Mouse (Mus musculus): ENCODE measurements at regions not wholly inside any gene's neighbourhood (a gene's known extent, or its start where the extent isn't known, plus 50 kb on each side); places are given as distances from the start of the nearest gene placed in this dataset.

- Histone ChIP-seq H3K27me3 (ENCODE audit: insufficient read depth, poor library complexity, severe bottlenecking) (no peaks in the 10 kb centered on the region), H3K36me3 (no peaks in the 10 kb centered on the region), H3K4me1 (replicated peaks) (peaks cover 14% of the 10 kb centered on the region), H3K27ac (no peak overlapping the region), H3K4me3 (no peak overlapping the region), H3K9me3 (no peaks in the 10 kb centered on the region)
- 90% methylated on average over 2 of the region's 2 CpGs for WGBS
- no peak for DNase-seq (ENCODE audit: low spot score)
Observed at GRCm38 (mm10) chr3:133874383-133874782, 329.4 kb upstream of the Tet2 start.

- no peaks in the 10 kb centered on the region for H3K9me3 ChIP-seq
- H3K4me1 ChIP-seq (replicated peaks), result peaks cover 17% of the 10 kb centered on the region
- H3K36me3 ChIP-seq, result no peaks in the 10 kb centered on the region
- H3K27me3 ChIP-seq (ENCODE audit: insufficient read depth, poor library complexity, severe bottlenecking), result 0 out of 2 replicates have a peak, but pooled peaks cover 2% of the 10 kb centered on the region
- 21% methylated on average over 13 of the region's 13 CpGs for WGBS
- peak; percentile 74 for DNase-seq (ENCODE audit: low spot score)
- H3K27ac ChIP-seq, result peak overlapping the region; percentile 62
- peak overlapping the region; percentile 27; the same call in 1 of the 2 replicates for H3K4me3 ChIP-seq
Observed at GRCm38 (mm10) chr3:133876439-133877072, 331.6 kb upstream of the Tet2 start.

- no peaks in the 10 kb centered on the region for H3K36me3 ChIP-seq
Observed at GRCm38 (mm10) chr3:133877310-133877709, 332.4 kb upstream of the Tet2 start.

GRCm38 (mm10) chr3:133880626-133881025 is 335.7 kb upstream of the Tet2 start:
- Histone ChIP-seq H3K4me1 (replicated peaks) (peaks cover 17% of the 10 kb centered on the region), H3K4me3 (no peak overlapping the region), H3K9me3 (no peaks in the 10 kb centered on the region), H3K36me3 (no peaks in the 10 kb centered on the region), H3K27ac (no peak overlapping the region), H3K27me3 (ENCODE audit: insufficient read depth, poor library complexity, severe bottlenecking) (0 out of 2 replicates have a peak, but pooled peaks cover 2% of the 10 kb centered on the region)
- 33% methylated on average over 1 of the region's 1 CpGs for WGBS
- DNase-seq (ENCODE audit: low spot score), result no peak

More at GRCm38 (mm10) chr3:133877310-133877709, 332.4 kb upstream of the Tet2 start:
- H3K9me3 ChIP-seq, result no peaks in the 10 kb centered on the region
- 53% methylated on average over 5 of the region's 5 CpGs for WGBS
- DNase-seq (ENCODE audit: low spot score), result peak; percentile 11
- H3K4me1 ChIP-seq (replicated peaks), result peaks cover 17% of the 10 kb centered on the region
- H3K27me3 ChIP-seq (ENCODE audit: insufficient read depth, poor library complexity, severe bottlenecking), result 0 out of 2 replicates have a peak, but pooled peaks cover 2% of the 10 kb centered on the region
- H3K27ac ChIP-seq, result peak overlapping the region; percentile 62; the same call in 1 of the 2 replicates
- H3K4me3 ChIP-seq, result no peak overlapping the region

GRCm38 (mm10) chr3:133901931-133902330 is 334.4 kb upstream of the Cxxc4 start:
- H3K9me3 ChIP-seq, result no peaks in the 10 kb centered on the region
- no peaks in the 10 kb centered on the region for H3K36me3 ChIP-seq
- H3K27ac ChIP-seq, result no peak overlapping the region
- 76% methylated on average over 3 of the region's 3 CpGs for WGBS
- H3K4me3 ChIP-seq, result no peak overlapping the region
- no peaks in the 10 kb centered on the region for H3K27me3 ChIP-seq (ENCODE audit: insufficient read depth, poor library complexity, severe bottlenecking)
- no peak for DNase-seq (ENCODE audit: low spot score)
- H3K4me1 ChIP-seq (replicated peaks), result no peaks in the 10 kb centered on the region

GRCm38 (mm10) chr3:133922200-133922599 is 314.1 kb upstream of the Cxxc4 start:
- Histone ChIP-seq H3K36me3 (no peaks in the 10 kb centered on the region), H3K4me1 (replicated peaks) (peaks cover 5% of the 10 kb centered on the region; the same call in 1 of the 2 replicates), H3K27ac (no peak overlapping the region), H3K4me3 (no peak overlapping the region), H3K27me3 (ENCODE audit: insufficient read depth, poor library complexity, severe bottlenecking) (no peaks in the 10 kb centered on the region), H3K9me3 (no peaks in the 10 kb centered on the region)
- no peak for DNase-seq (ENCODE audit: low spot score)

- no peak for DNase-seq (ENCODE audit: low spot score)
- WGBS, result 88% methylated on average over 2 of the region's 2 CpGs
Observed at GRCm38 (mm10) chr3:133965322-133965721, 271.0 kb upstream of the Cxxc4 start.

GRCm38 (mm10) chr3:133968176-133968575 is 268.1 kb upstream of the Cxxc4 start:
- WGBS, result 84% methylated on average over 6 of the region's 6 CpGs
- no peak for DNase-seq (ENCODE audit: low spot score)

More at GRCm38 (mm10) chr3:133965322-133965721, 271.0 kb upstream of the Cxxc4 start:
- H3K9me3 ChIP-seq, result no peaks in the 10 kb centered on the region
- no peak overlapping the region for H3K4me3 ChIP-seq
- H3K36me3 ChIP-seq, result no peaks in the 10 kb centered on the region
- H3K27me3 ChIP-seq (ENCODE audit: insufficient read depth, poor library complexity, severe bottlenecking), result no peaks in the 10 kb centered on the region
- H3K4me1 ChIP-seq (replicated peaks), result no peaks in the 10 kb centered on the region
- H3K27ac ChIP-seq, result no peak overlapping the region

GRCm38 (mm10) chr3:133972774-133973173 is 263.5 kb upstream of the Cxxc4 start:
- Histone ChIP-seq H3K4me3 (no peak overlapping the region), H3K27me3 (ENCODE audit: insufficient read depth, poor library complexity, severe bottlenecking) (no peaks in the 10 kb centered on the region), H3K36me3 (no peaks in the 10 kb centered on the region), H3K27ac (no peak overlapping the region), H3K4me1 (replicated peaks) (0 out of 2 replicates have a peak, but pooled peaks cover 5% of the 10 kb centered on the region), H3K9me3 (no peaks in the 10 kb centered on the region)
- DNase-seq (ENCODE audit: low spot score), result no peak
- WGBS, result 42% methylated on average over 2 of the region's 2 CpGs

More at GRCm38 (mm10) chr3:133968176-133968575, 268.1 kb upstream of the Cxxc4 start:
- no peak overlapping the region for H3K4me3 ChIP-seq
- H3K9me3 ChIP-seq, result no peaks in the 10 kb centered on the region
- 0 out of 2 replicates have a peak, but pooled peaks cover 5% of the 10 kb centered on the region for H3K4me1 ChIP-seq (replicated peaks)
- no peaks in the 10 kb centered on the region for H3K27me3 ChIP-seq (ENCODE audit: insufficient read depth, poor library complexity, severe bottlenecking)
- no peak overlapping the region for H3K27ac ChIP-seq
- H3K36me3 ChIP-seq, result no peaks in the 10 kb centered on the region

- Histone ChIP-seq H3K4me3 (no peak overlapping the region), H3K36me3 (no peaks in the 10 kb centered on the region), H3K4me1 (replicated peaks) (no peaks in the 10 kb centered on the region), H3K27ac (no peak overlapping the region), H3K9me3 (0 out of 2 replicates have a peak, but pooled peaks cover 3% of the 10 kb centered on the region), H3K27me3 (ENCODE audit: insufficient read depth, poor library complexity, severe bottlenecking) (no peaks in the 10 kb centered on the region)
- WGBS, result 91% methylated on average over 2 of the region's 2 CpGs
- no peak for DNase-seq (ENCODE audit: low spot score)
Observed at GRCm38 (mm10) chr3:133987681-133988080, 248.6 kb upstream of the Cxxc4 start.

- no peaks in the 10 kb centered on the region for H3K27me3 ChIP-seq (ENCODE audit: insufficient read depth, poor library complexity, severe bottlenecking)
- H3K36me3 ChIP-seq, result no peaks in the 10 kb centered on the region
- H3K4me1 ChIP-seq (replicated peaks), result no peaks in the 10 kb centered on the region
- no peak overlapping the region for H3K4me3 ChIP-seq
- no peak overlapping the region for H3K27ac ChIP-seq
- no peak for DNase-seq (ENCODE audit: low spot score)
- 83% methylated on average over 2 of the region's 2 CpGs for WGBS
- H3K9me3 ChIP-seq, result no peaks in the 10 kb centered on the region
Observed at GRCm38 (mm10) chr3:133993971-133994370, 242.3 kb upstream of the Cxxc4 start.

- no peak for DNase-seq (ENCODE audit: low spot score)
- H3K4me3 ChIP-seq, result no peak overlapping the region
- no peaks in the 10 kb centered on the region for H3K27me3 ChIP-seq (ENCODE audit: insufficient read depth, poor library complexity, severe bottlenecking)
- no peaks in the 10 kb centered on the region for H3K36me3 ChIP-seq
- no peaks in the 10 kb centered on the region for H3K4me1 ChIP-seq (replicated peaks)
- no peaks in the 10 kb centered on the region for H3K9me3 ChIP-seq
- H3K27ac ChIP-seq, result no peak overlapping the region
- WGBS, result 86% methylated on average over 8 of the region's 8 CpGs
Observed at GRCm38 (mm10) chr3:133999965-134000364, 236.3 kb upstream of the Cxxc4 start.

- H3K36me3 ChIP-seq, result no peaks in the 10 kb centered on the region
- WGBS, result 90% methylated on average over 1 of the region's 1 CpGs
- H3K27me3 ChIP-seq (ENCODE audit: insufficient read depth, poor library complexity, severe bottlenecking), result no peaks in the 10 kb centered on the region
- no peaks in the 10 kb centered on the region for H3K4me1 ChIP-seq (replicated peaks)
- H3K4me3 ChIP-seq, result no peak overlapping the region
- no peak for DNase-seq (ENCODE audit: low spot score)
- H3K27ac ChIP-seq, result no peak overlapping the region
- no peaks in the 10 kb centered on the region for H3K9me3 ChIP-seq
Observed at GRCm38 (mm10) chr3:134000595-134000994, 235.7 kb upstream of the Cxxc4 start.

Measured in hindbrain, embryonic 10.5 days (tissue).